Comparison of ENCODE assay signal across 8 mouse cellular contexts in the genomic region with DNA sequence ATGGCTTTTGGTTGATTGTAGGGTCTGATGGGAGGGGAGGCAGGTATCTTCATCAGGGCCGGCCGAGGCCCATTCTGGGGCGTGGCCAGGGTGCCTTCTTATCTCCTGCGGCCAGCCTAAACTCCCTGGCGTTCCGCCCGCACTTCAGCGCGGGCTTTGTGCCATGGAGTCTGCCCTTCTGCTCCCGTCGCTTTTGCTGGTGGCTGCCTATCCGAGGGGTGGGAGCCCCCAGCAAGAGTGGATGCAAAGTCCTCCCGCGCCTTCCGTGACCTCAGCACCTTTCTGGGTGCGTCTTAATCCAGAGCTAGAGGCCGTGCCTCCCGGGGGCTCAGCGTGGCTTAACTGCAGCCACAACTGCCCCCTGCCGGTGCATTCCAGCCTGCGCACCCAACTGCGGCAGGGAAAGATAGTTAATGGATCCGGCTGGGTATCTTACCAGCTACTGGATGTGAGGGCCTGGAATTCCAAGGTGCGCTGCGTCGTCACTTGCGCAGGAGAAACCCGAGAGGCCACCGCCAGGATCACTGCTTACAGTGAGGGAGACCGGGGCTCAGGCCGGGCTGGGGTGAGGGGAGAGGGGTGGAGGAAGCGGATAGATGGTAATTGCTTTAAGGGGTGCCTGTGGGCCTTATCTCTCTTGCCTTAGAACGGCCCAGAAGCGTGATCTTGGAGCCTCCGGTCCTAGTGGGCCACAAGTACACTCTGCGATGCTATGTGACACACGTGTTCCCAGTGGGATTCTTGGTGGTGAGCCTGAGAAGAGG. TPM values are rescaled to one million over a fixed set of nuclear protein-coding genes. Genes with fewer than 3 reads are reported as not detected.
DNase-seq lines count a peak whose midpoint lies in the region; ATAC-seq lines count a peak whose summit lies in the region.

A gene (plus strand): TSS at position 83 of the 764 bp plus-strand sequence.

- H3K27me3 ChIP-seq in forebrain, embryonic 13.5 days = peaks cover 90% of the 10 kb centered on the region

- WGBS in forebrain, embryonic 13.5 days = 2% methylated on average over 37 of the region's 37 CpGs

- peaks cover 47% of the 10 kb centered on the region for H3K4me1 ChIP-seq in forebrain, embryonic 13.5 days

- DNase-seq in MEL-GATA-1-ER (ENCODE audit: extremely low read depth, low read depth) = peak; percentile 94
- DNase-seq in c-Kit-positive CD71-positive TER-119-negative erythroid progenitor cells, embryonic 14.5 days (ENCODE audit: low read depth) = peak; percentile 90
- peak; percentile 88 for DNase-seq in heart, postnatal 4 days
- DNase-seq in layer of hippocampus, postnatal 10 days (ENCODE audit: low spot score in 2 of 2) = peak; percentile 81 to 85
- peak; percentile 86 for DNase-seq in lung, postnatal 25 days (ENCODE audit: low spot score)
- peak; percentile 84 for DNase-seq in ovary, postnatal 36 days (ENCODE audit: low spot score)
- DNase-seq in urinary bladder, postnatal 4 days (ENCODE audit: low spot score in 2 of 2) = peak; percentile 78 to 84

- H3K4me3 ChIP-seq in forebrain, embryonic 13.5 days = peak within 1 kb of the TSS; percentile 18

- no peak for ATAC-seq in forebrain, embryonic 13.5 days

- H3K9ac ChIP-seq in forebrain, embryonic 13.5 days = peak within 1 kb of the TSS; percentile 10; the same call in 1 of the 2 replicates

- H3K27ac ChIP-seq in forebrain, embryonic 13.5 days = no peak within 1 kb of the TSS

- no peaks in the 10 kb centered on the region for H3K9me3 ChIP-seq in forebrain, embryonic 13.5 days (replicated peaks)

- H3K36me3 ChIP-seq in forebrain, embryonic 13.5 days (ENCODE audit: poor library complexity, severe bottlenecking) = no peaks in the 10 kb centered on the region

- peak within 1 kb of the TSS; percentile 94 for H3K4me2 ChIP-seq in forebrain, embryonic 13.5 days

RNA-seq across cellular contexts. Expression of the gene that starts here (rescaled TPM):
- polyA plus RNA-seq in forebrain, embryonic 13.5 days (2015; fragmentation: Nextera tagmentation; extraction: Ambion mirVana) = 0.17 and 0.37 TPM in 2 replicates
- under 1 TPM; 0.27 to 0.93 TPM for total RNA-seq in heart, postnatal 4 days (2021)
- under 1 TPM in 1 of 2 experiments, not detected in 1; 0.56 TPM for total RNA-seq in layer of hippocampus, postnatal 10 days (2021)

Comparison
In these comparisons a context has a peak if more than half of its experiments do, and no peak if none do; other contexts are left out.
1. Peak in DNase-seq in heart, postnatal 4 days; RNA of the gene not detected or under 1 TPM.
2. Peak in DNase-seq in layer of hippocampus, postnatal 10 days; RNA of the gene not detected or under 1 TPM.